Mouse (Mus musculus): Measurements from ENCODE around the gene Llgl2.
A peak's percentile ranks its signal among the peaks of the same experiment; 100 is the strongest.
"Not testable (repeated sequence)": the region's sequence is repeated elsewhere in the genome, so short reads cannot be mapped to it uniquely, and the experiment has no call there.

The Llgl2 gene

GRCm38 (mm10) chr11:115836656-115837395 is 13.0 kb downstream of the Llgl2 start:
- DNase-seq = no peak

GRCm38 (mm10) chr11:115837606-115838345 is 13.9 kb downstream of the Llgl2 start:
- no peak for DNase-seq

- DNase-seq = no peak
These were observed 15.1 kb downstream of the Llgl2 start for GRCm38 (mm10) chr11:115838895-115839311.

GRCm38 (mm10) chr11:115839732-115840131 is 15.9 kb downstream of the Llgl2 start:
- DNase-seq = no peak

GRCm38 (mm10) chr11:115841044-115841443 is 17.2 kb downstream of the Llgl2 start:
- DNase-seq = no peak

- no peak for DNase-seq
These were observed 18.2 kb downstream of the Llgl2 start for GRCm38 (mm10) chr11:115841961-115842550.

- DNase-seq = no peak
These were observed 19.5 kb downstream of the Llgl2 start for GRCm38 (mm10) chr11:115843141-115843890.

- DNase-seq = no peak
These were observed 20.0 kb downstream of the Llgl2 start for GRCm38 (mm10) chr11:115843891-115844239.

- no peak for DNase-seq
These were observed 20.4 kb downstream of the Llgl2 start for GRCm38 (mm10) chr11:115844240-115844639.

GRCm38 (mm10) chr11:115845819-115846218 is 22.0 kb downstream of the Llgl2 start:
- DNase-seq = no peak

- no peak for DNase-seq
These were observed 30.8 kb downstream of the Llgl2 start for GRCm38 (mm10) chr11:115854674-115855073.

GRCm38 (mm10) chr11:115857146-115857545 is 33.3 kb downstream of the Llgl2 start:
- DNase-seq = not testable (repeated sequence)

- no peak for DNase-seq
These were observed 34.1 kb downstream of the Llgl2 start for GRCm38 (mm10) chr11:115857936-115858335.

GRCm38 (mm10) chr11:115858354-115858753 is 34.5 kb downstream of the Llgl2 start, which contains the start of gene Myo15b:
TSS of gene Myo15b (plus strand) at chr11:115858406.
- DNase-seq = no peak

GRCm38 (mm10) chr11:115859143-115859945 is 35.5 kb downstream of the Llgl2 start:
- peak; percentile 48 to 79 for DNase-seq

- DNase-seq = no peak
These were observed 40.0 kb downstream of the Llgl2 start for GRCm38 (mm10) chr11:115863895-115864294.

- DNase-seq = no peak
These were observed 45.5 kb downstream of the Llgl2 start for GRCm38 (mm10) chr11:115869393-115869792.

- no peak for DNase-seq
These were observed 48.6 kb downstream of the Llgl2 start for GRCm38 (mm10) chr11:115872437-115872836.

- DNase-seq = no peak
These were observed 52.1 kb downstream of the Llgl2 start for GRCm38 (mm10) chr11:115875935-115876334.

- DNase-seq = no peak
These were observed 52.6 kb downstream of the Llgl2 start for GRCm38 (mm10) chr11:115876438-115876837.

GRCm38 (mm10) chr11:115877174-115877755 is 53.4 kb downstream of the Llgl2 start:
- no peak for DNase-seq

- DNase-seq = no peak
These were observed 54.2 kb downstream of the Llgl2 start for GRCm38 (mm10) chr11:115878071-115878470.
